Mouse (Mus musculus): ENCODE results near the gene Tmie. TPM values are rescaled to one million over a fixed set of nuclear protein-coding genes. Genes with fewer than 3 reads are reported as not detected.
"Not testable (repeated sequence)": the region's sequence is repeated elsewhere in the genome, so short reads cannot be mapped to it uniquely, and the experiment has no call there.

The Tmie gene
- total RNA-seq, 2 experiments from 2014 or later: not detected

DNA sequence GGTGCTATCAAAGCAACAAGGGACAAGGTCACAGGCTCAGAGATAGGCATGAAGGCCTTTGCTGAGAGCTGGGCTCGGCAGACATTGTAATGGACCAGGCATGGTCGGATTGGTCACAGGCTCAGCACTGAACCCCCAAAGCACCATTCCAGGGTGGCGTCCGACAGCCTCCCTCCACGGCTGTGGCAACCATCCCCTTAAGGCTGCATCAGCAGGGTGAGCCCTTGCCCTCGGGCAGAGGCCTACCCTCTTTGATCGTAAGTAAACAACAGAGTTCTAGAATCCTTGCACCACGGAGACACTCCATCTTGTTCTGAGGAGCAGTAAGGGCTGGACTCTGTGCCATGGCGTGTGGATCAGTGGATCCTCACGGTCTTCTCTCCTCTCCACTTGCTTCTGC, 35.7 kb downstream of the Tmie start, which contains the start of gene Prss46:
Gene Prss46, plus strand, starts transcription at position 301 of the 400 bp plus-strand sequence.
- no peak for ATAC-seq (replicated peaks; ENCODE audit: poor library complexity)

DNA sequence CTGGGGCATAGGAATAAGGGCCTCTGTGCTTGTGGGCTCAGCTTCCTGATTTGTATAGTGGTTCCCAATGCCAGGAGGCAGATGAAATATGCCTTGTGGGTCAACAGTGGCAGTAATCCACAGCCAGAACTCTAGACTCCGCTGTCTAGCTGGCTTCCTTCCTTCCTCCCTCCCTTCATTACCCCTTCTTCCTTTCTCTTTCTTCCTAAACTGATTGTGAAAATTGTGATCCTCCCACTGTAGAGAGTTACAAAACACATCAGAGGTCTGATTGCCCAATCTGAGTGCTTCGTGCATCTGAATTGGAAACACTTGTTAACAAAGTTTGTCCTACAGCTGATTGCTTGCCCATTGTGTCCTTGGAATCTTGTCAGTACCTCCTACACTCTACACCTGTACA, 38.5 kb downstream of the Tmie start:
- peak; percentile 69 for ATAC-seq (replicated peaks; ENCODE audit: poor library complexity)

DNA sequence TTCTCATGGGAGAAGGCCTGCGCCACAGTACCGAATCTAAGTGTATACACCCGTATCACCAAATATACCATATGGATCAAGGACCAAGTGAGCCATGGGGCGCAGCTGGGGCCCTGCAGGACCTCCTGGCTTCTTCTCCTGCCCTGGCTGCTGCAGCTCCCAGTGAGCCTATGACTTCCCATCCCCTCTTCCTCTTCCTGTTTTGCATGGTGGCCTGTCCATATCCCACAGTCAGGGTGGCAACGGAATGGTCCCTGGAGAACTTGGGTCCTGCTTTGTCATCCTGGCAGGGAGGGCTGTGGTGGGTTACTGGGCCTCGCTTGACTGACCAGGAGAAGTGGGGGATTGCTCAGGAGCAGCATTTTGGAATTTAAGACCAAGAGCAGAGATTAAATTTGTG, 39.0 kb downstream of the Tmie start:
- ATAC-seq (replicated peaks; ENCODE audit: poor library complexity): peak; percentile 32; the same call in 1 of the 2 replicates

DNA sequence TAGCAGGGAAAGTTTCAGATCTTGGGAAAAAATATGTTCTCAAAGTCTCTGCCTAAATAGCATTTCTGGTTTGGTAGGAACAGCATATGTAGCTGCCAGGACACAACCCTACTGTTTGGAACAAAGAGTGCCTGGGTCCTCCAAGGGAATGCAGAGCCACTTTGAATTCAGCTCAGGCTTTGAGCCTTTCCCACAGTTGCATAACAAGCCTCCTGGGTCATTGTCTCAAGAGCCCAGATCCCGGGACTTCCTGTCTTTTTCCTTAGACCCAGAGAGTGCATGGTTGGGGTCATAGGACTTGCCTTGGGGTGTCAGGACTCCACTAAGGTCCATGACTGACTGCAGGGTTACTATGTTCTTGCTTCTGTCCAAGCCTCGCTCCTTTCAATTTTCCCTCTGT, 43.8 kb downstream of the Tmie start:
- no peak for ATAC-seq (replicated peaks; ENCODE audit: poor library complexity)

DNA sequence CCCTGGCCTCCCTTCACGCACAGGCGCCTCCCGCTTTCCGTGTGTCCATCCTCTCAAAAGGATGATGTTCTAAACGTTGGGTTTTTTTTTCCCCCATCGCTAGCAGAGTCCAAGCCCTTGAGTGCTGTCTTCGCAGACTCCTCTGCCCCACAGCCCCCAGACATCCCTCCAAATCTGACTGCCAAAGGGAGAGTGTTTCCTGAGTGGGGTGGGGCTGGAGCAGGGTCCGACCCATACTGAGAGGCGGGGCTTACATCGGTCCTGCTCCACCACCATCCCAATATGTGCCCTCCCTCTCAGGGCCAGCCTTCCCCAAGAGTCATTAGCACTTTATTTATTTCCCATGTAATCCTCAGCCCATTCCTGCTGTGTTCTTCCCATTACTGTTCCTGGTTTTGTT, 45.0 kb downstream of the Tmie start:
- ATAC-seq (replicated peaks; ENCODE audit: poor library complexity): no peak

DNA sequence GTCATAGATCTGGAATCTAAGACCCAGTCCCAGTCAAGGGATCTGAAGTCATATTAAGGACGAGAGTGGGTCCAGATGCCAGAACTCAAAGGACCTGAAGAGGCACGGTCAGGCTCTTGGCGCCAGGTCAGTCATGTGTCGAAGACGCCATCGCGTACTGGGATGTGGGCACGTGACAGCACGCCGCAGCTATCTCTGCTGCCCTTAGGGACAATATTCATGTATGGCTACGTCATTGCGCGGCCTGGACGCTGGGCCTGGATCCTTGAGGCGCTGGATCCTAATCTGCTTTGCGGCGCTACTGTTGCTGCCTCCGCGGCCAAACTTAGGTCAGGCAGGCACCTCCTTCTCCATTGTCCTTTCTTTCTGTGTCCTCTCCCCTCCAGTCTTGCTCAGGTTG, 45.5 kb downstream of the Tmie start, which contains the start of gene Prss45:
Gene Prss45, plus strand, starts transcription at position 178 of the 400 bp plus-strand sequence.
- ATAC-seq (replicated peaks; ENCODE audit: poor library complexity): no peak

DNA sequence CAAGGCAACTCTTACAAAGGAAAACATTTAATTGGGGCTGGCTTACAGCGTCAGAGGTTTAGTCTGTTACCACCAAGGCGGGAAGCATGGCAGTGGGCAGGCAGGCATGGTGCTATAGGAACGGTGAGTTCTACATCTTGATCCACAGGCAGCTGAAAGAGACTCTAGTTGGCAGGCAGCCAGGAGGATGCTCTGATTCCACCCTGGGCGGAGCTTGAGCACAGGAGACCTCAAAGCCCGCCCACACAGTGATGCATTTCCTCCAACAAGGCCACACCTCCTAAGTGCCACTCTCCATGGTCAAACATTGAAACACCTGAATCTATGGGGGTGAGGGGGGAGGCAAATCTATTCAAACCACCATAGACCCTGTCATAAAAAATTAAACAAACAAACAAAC, 46.9 kb downstream of the Tmie start:
- ATAC-seq (replicated peaks; ENCODE audit: poor library complexity): peak; percentile 34; the same call in 1 of the 2 replicates

DNA sequence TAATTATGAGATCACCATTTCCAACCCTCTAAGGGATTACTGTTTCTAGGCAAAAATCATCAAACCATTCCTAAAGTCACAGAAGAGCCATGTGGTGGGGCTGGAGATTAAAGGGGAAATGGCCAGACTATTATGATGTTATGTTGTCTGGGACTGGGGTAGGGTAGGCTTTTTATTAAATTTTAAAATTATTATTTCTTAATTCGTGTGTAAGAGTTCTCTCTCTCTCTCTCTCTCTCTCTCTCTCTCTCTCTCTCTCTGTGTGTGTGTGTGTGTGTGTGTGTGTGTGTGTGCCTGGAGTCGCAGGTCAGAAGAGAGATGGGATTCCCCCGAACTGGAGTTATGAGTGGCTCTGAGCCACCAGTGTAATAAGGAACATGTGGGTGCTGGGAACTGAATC, 53.5 kb downstream of the Tmie start, which contains the start of gene Prss43:
Gene Prss43, plus strand, starts transcription at position 301 of the 400 bp plus-strand sequence.
- ATAC-seq (replicated peaks; ENCODE audit: poor library complexity): no peak

DNA sequence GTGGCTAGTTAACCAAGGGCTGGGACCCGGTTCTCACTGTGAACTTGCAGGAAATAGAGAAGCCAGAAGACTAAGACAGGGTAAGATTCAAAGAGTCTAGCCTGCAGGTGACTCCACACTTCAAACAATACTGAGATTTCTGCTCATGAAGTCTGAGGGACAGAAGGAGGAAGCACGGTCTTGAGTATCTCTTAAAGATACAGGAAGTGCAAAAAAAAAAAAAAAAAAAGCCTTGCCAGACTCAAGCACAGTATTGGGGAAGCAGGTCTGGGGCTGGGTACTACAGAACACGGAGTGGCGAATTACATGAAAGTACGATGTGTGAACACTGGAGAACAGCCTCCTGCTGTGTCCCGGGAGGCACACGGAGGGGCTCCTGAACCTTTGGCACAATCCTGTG, 54.1 kb downstream of the Tmie start:
- ATAC-seq (replicated peaks; ENCODE audit: poor library complexity): peak; percentile 84

DNA sequence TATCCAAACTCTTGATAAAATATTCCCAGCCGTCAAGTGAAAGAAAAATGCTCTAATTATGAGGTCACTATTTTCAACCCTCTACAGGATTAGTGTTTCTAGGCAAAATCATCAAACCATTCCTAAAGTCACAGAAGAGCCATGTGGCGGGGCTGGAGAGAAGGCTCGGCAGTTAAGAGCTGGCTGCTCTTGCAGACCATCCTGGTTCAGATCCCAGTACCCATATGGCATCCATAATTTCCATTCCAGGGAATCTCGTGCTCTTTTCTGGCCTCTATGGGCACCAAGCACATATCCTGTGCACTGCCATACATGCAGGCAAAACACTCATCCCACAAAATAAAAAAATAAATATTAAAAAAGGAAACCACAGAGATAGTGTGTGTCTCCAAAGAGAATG, 54.5 kb downstream of the Tmie start:
- no peak for ATAC-seq (replicated peaks; ENCODE audit: poor library complexity)

DNA sequence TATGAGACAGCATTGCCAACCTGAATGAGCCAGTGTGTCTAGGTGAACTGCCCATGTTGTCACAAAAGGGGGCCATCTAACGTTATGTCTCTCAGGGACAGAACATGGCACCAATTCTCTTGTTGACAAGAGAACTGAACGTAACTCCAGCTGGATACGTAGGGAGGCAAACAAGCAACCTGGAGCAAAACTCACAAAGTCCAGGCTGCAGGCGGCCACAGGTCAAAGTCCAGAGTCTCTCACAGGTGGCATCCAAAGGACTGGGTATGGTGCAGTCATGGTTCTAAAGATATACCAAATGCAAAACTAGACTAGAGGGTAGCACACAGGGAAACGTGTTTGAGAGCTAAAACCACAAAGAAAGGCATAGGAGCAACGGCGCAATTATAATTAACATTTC, 58.5 kb downstream of the Tmie start:
- no peak for ATAC-seq (replicated peaks; ENCODE audit: poor library complexity)

DNA sequence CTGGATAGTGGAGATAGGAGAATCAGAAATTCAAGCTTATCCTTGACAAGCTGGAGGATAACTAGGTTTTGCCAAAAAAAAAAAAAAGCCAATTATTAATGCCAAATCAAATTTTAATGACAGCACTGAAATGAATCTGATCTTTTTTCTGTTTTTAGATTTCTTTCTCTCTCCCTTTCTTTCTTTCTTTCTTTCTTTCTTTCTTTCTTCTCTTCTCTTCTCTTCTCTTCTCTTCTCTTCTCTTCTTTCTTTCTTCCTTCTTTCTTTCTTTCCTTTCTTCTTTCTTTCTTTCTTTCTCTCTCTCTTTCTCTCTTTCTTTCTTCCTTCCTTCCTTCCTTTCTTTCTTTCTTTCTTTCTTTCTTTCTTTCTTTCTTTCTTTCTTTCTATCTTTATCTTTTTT, 59.4 kb downstream of the Tmie start:
- not testable (repeated sequence) for ATAC-seq (replicated peaks; ENCODE audit: poor library complexity)

Other genes starting within 250 kb of the Tmie start
- 20.1 and 24.1 TPM in 2 replicates for gene Nbeal2, start 226.0 kb downstream of the Tmie start, total RNA-seq (2015)
- gene Nbeal2, start 226.0 kb downstream of the Tmie start, total RNA-seq (2017): 10.3 and 19.3 TPM in 2 replicates
- gene Ccdc12, start 223.6 kb downstream of the Tmie start, total RNA-seq (2015): 98.7 and 112 TPM in 2 replicates
- 75.3 and 92.6 TPM in 2 replicates for gene Ccdc12, start 223.6 kb downstream of the Tmie start, total RNA-seq (2017)
- not detected in 2 replicates for gene Myl3, start 138.3 kb downstream of the Tmie start, total RNA-seq (2015)
- gene Myl3, start 138.3 kb downstream of the Tmie start, total RNA-seq (2017): not detected in 2 replicates
- 0.15 TPM in 1 of 2 replicates, not detected in the other for gene Pth1r, start 133.0 kb downstream of the Tmie start, total RNA-seq (2015)
- gene Pth1r, start 133.0 kb downstream of the Tmie start, total RNA-seq (2017): 0.92 TPM in 1 of 2 replicates, not detected in the other
- not detected in 2 replicates for gene Prss42, start 81.9 kb downstream of the Tmie start, total RNA-seq (2015)
- not detected in 2 replicates for gene Prss42, start 81.9 kb downstream of the Tmie start, total RNA-seq (2017)
- gene Prss44, start 66.1 kb downstream of the Tmie start, total RNA-seq (2015): not detected in 2 replicates
- gene Prss44, start 66.1 kb downstream of the Tmie start, total RNA-seq (2017): not detected in 2 replicates
- gene Prss43, start 53.4 kb downstream of the Tmie start, total RNA-seq (2015): not detected in 2 replicates
- gene Prss43, start 53.4 kb downstream of the Tmie start, total RNA-seq (2017): not detected in 2 replicates
- gene Prss45, start 45.5 kb downstream of the Tmie start, total RNA-seq (2015): not detected in 2 replicates
- not detected in 2 replicates for gene Prss45, start 45.5 kb downstream of the Tmie start, total RNA-seq (2017)
- gene Prss46, start 35.6 kb downstream of the Tmie start, total RNA-seq (2015): not detected in 2 replicates
- not detected in 2 replicates for gene Prss46, start 35.6 kb downstream of the Tmie start, total RNA-seq (2017)
- 2.3 and 10.4 TPM in 2 replicates for gene Prss50, start 22.1 kb downstream of the Tmie start, total RNA-seq (2015)
- gene Prss50, start 22.1 kb downstream of the Tmie start, total RNA-seq (2017): 1.4 and 1.6 TPM in 2 replicates
- 0.07 and 0.44 TPM in 2 replicates for gene Als2cl, start 243 bp downstream of the Tmie start, total RNA-seq (2015)
- 0.08 and 0.20 TPM in 2 replicates for gene Als2cl, start 243 bp downstream of the Tmie start, total RNA-seq (2017)
- not detected in 2 replicates for gene Fam240a, start 36.7 kb upstream of the Tmie start, total RNA-seq (2015)
- not detected in 2 replicates for gene Fam240a, start 36.7 kb upstream of the Tmie start, total RNA-seq (2017)
- not detected in 2 replicates for gene Tdgf1, start 66.0 kb upstream of the Tmie start, total RNA-seq (2015)
- gene Tdgf1, start 66.0 kb upstream of the Tmie start, total RNA-seq (2017): not detected in 2 replicates
- gene Lrrc2, start 71.4 kb upstream of the Tmie start, total RNA-seq (2015): 0.35 TPM in 1 of 2 replicates, not detected in the other
- not detected in 2 replicates for gene Lrrc2, start 71.4 kb upstream of the Tmie start, total RNA-seq (2017)
- gene Rtp3, start 110.5 kb upstream of the Tmie start, total RNA-seq (2015): not detected in 2 replicates
- not detected in 2 replicates for gene Rtp3, start 110.5 kb upstream of the Tmie start, total RNA-seq (2017)
- gene Ltf, start 139.2 kb upstream of the Tmie start, total RNA-seq (2015): 147 and 161 TPM in 2 replicates
- 168 and 196 TPM in 2 replicates for gene Ltf, start 139.2 kb upstream of the Tmie start, total RNA-seq (2017)
- 2.9 and 4.1 TPM in 2 replicates for gene Ccrl2, start 177.4 kb upstream of the Tmie start, total RNA-seq (2015)
- gene Ccrl2, start 177.4 kb upstream of the Tmie start, total RNA-seq (2017): 3.9 and 8.9 TPM in 2 replicates
- 43.9 and 48.3 TPM in 2 replicates for gene Lrrfip2, start 237.5 kb upstream of the Tmie start, total RNA-seq (2015)
- gene Lrrfip2, start 237.5 kb upstream of the Tmie start, total RNA-seq (2017): 66.8 and 74.0 TPM in 2 replicates